Mouse (Mus musculus): Measurements from ENCODE around the gene Mrpl55. TPM values are rescaled to one million over a fixed set of nuclear protein-coding genes. Genes with fewer than 3 reads are reported as not detected.
A peak's percentile ranks its signal among the peaks of the same experiment; 100 is the strongest.

Mrpl55 gene
- polyA plus RNA-seq, 1 experiment from 2014 or later: 113 TPM

DNA sequence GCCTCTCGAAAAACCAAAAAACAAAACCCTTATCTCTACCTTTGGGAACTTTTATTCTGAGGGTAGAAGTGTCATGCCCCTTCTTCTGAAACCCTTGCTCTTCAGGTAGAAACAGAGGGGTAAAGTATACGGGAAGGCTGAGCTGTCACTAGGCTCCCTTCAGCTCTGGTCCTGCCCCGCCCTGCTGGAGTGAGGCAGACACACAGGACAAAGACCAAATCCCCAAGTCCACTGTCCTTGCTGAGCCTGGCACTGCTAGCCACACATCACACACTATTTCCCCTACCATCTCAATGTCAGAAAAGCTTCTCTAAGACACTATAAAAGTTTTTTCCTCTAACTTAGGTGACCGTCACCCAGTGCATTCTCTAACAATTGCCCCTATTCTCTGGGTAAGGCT lies 20.0 kb downstream of the Mrpl55 start:
- ATAC-seq (ENCODE audit: low FRiP score, low TSS enrichment): no peak
- no peaks in the 10 kb centered on the region for H3K9me3 ChIP-seq (ENCODE audit: control insufficient read depth, low read length)

DNA sequence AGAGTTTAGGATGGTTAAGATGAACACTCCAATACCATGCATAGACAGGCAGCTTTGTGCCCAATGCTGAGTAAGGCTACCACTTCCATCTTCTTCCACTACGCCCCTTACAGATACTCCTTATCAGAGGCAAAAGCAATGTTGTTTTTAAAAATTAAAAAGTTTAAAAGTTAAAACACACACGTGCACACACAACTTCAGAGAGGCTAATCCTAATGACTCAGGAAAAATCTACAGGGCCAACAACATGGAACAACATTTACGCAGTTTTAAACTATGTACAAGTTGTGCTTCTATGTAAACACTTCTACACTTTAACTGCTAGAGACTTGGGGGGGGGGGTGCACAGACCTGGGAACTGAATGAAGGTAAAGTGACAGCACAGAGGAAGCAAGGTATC lies 21.7 kb downstream of the Mrpl55 start:
- WGBS: 97% methylated on average over 3 of the region's 3 CpGs
- no peak overlapping the region for H3K4me2 ChIP-seq (replicated peaks; ENCODE audit: low read depth, low read length)
- no peak overlapping the region for H3K27ac ChIP-seq (ENCODE audit: low read depth, low read length)
- no peak for ATAC-seq (ENCODE audit: low FRiP score, low TSS enrichment)
- no peak overlapping the region for H3K4me3 ChIP-seq (ENCODE audit: low read length)
- H3K27me3 ChIP-seq (ENCODE audit: control insufficient read depth, insufficient read depth, low read length): no peaks in the 10 kb centered on the region
- no peak overlapping the region for H3K9ac ChIP-seq (ENCODE audit: low read depth, low read length)
- H3K36me3 ChIP-seq (ENCODE audit: control insufficient read depth, insufficient read depth, low read length): peaks cover 16% of the 10 kb centered on the region
- peaks cover 30% of the 10 kb centered on the region for H3K4me1 ChIP-seq (ENCODE audit: control insufficient read depth, insufficient read depth, low read length)
- no peaks in the 10 kb centered on the region for H3K9me3 ChIP-seq (ENCODE audit: control insufficient read depth, low read length)

More for the DNA sequence above, 20.0 kb downstream of the Mrpl55 start:
- Histone ChIP-seq H3K4me2 (replicated peaks; ENCODE audit: low read depth, low read length) (no peak overlapping the region), H3K36me3 (ENCODE audit: control insufficient read depth, insufficient read depth, low read length) (peaks cover 20% of the 10 kb centered on the region), H3K4me3 (ENCODE audit: low read length) (no peak overlapping the region), H3K27ac (ENCODE audit: low read depth, low read length) (no peak overlapping the region), H3K27me3 (ENCODE audit: control insufficient read depth, insufficient read depth, low read length) (no peaks in the 10 kb centered on the region), H3K4me1 (ENCODE audit: control insufficient read depth, insufficient read depth, low read length) (peaks cover 38% of the 10 kb centered on the region), H3K9ac (ENCODE audit: low read depth, low read length) (no peak overlapping the region)
- WGBS: 81% methylated on average over 4 of the region's 4 CpGs

DNA sequence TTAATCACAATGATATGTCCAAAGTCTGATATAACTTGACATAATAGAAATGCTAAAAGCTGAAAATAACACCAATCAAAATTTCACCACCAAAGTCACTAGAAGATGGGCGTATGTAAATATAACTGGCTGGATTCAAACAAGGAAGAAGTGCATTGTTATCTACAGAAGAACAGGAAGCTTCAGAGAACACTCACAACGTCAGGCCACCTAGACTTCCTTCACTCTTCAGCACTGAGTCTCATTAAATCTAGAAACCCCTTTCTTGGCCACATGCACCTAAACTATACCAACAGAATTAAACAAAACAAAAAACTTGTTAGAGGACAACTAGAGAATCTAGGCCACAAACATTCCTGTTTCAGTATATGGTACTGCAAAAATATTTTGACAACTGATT lies 22.2 kb downstream of the Mrpl55 start:
- H3K27me3 ChIP-seq (ENCODE audit: control insufficient read depth, insufficient read depth, low read length): no peaks in the 10 kb centered on the region
- peaks cover 29% of the 10 kb centered on the region for H3K4me1 ChIP-seq (ENCODE audit: control insufficient read depth, insufficient read depth, low read length)
- WGBS: 65% methylated on average over 2 of the region's 2 CpGs
- peaks cover 15% of the 10 kb centered on the region for H3K36me3 ChIP-seq (ENCODE audit: control insufficient read depth, insufficient read depth, low read length)
- H3K4me2 ChIP-seq (replicated peaks; ENCODE audit: low read depth, low read length): no peak overlapping the region
- H3K9ac ChIP-seq (ENCODE audit: low read depth, low read length): no peak overlapping the region
- no peaks in the 10 kb centered on the region for H3K9me3 ChIP-seq (ENCODE audit: control insufficient read depth, low read length)
- ATAC-seq (ENCODE audit: low FRiP score, low TSS enrichment): no peak
- H3K27ac ChIP-seq (ENCODE audit: low read depth, low read length): no peak overlapping the region
- no peak overlapping the region for H3K4me3 ChIP-seq (ENCODE audit: low read length)

DNA sequence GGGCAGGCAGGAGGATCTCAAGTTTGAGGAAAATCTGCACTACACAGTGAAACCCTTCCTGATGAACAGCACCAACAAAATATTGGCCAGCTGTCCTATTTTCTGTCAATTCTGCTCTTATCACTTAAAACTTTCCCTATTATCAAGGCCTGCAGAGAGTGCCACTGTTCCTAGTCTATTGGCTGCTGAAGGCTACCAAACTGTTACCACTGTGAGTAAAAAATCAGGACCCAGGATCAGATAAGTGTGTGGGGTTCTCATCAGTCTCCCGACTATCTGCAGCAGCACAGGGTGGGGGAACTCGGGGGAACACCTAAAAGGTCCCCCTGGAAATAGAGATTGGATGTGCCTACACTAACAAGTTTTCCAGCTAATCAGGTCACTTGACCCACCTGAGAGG lies 22.9 kb downstream of the Mrpl55 start:
- H3K9ac ChIP-seq (ENCODE audit: low read depth, low read length): no peak overlapping the region
- WGBS: 71% methylated on average over 2 of the region's 2 CpGs
- H3K4me1 ChIP-seq (ENCODE audit: control insufficient read depth, insufficient read depth, low read length): peaks cover 27% of the 10 kb centered on the region
- ATAC-seq (ENCODE audit: low FRiP score, low TSS enrichment): no peak
- no peaks in the 10 kb centered on the region for H3K27me3 ChIP-seq (ENCODE audit: control insufficient read depth, insufficient read depth, low read length)
- H3K9me3 ChIP-seq (ENCODE audit: control insufficient read depth, low read length): no peaks in the 10 kb centered on the region
- H3K4me2 ChIP-seq (replicated peaks; ENCODE audit: low read depth, low read length): peak overlapping the region; percentile 19; the same call in 1 of the 2 replicates
- H3K36me3 ChIP-seq (ENCODE audit: control insufficient read depth, insufficient read depth, low read length): peaks cover 12% of the 10 kb centered on the region
- H3K27ac ChIP-seq (ENCODE audit: low read depth, low read length): no peak overlapping the region
- H3K4me3 ChIP-seq (ENCODE audit: low read length): no peak overlapping the region

DNA sequence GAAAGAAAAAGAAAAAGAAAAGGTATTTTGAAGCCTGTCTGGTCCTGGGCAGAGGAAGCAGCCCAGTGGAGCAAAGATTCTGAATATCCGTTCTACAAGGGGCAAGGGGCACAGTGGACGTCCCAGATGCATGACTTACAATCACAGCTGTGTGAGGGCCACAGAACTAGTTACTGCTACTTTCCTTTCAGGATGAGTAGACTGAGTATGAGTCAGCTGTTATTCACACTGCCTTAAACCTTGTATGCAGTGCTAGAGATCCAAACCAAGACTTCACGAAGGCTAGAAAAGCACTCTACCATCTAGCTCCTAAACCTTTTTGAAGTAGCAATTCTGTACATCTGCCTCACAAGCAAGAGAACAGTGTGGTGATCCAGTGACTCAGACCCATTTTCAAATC lies 24.0 kb downstream of the Mrpl55 start:
- ATAC-seq (ENCODE audit: low FRiP score, low TSS enrichment): no peak
- 35% methylated on average over 3 of the region's 3 CpGs for WGBS
- Histone ChIP-seq H3K27ac (ENCODE audit: low read depth, low read length) (no peak overlapping the region), H3K9me3 (ENCODE audit: control insufficient read depth, low read length) (no peaks in the 10 kb centered on the region), H3K4me2 (replicated peaks; ENCODE audit: low read depth, low read length) (peak overlapping the region; percentile 88), H3K4me1 (ENCODE audit: control insufficient read depth, insufficient read depth, low read length) (peaks cover 27% of the 10 kb centered on the region), H3K36me3 (ENCODE audit: control insufficient read depth, insufficient read depth, low read length) (peaks cover 9% of the 10 kb centered on the region), H3K4me3 (ENCODE audit: low read length) (peak overlapping the region; percentile 100), H3K27me3 (ENCODE audit: control insufficient read depth, insufficient read depth, low read length) (no peaks in the 10 kb centered on the region), H3K9ac (ENCODE audit: low read depth, low read length) (peak overlapping the region; percentile 96)

DNA sequence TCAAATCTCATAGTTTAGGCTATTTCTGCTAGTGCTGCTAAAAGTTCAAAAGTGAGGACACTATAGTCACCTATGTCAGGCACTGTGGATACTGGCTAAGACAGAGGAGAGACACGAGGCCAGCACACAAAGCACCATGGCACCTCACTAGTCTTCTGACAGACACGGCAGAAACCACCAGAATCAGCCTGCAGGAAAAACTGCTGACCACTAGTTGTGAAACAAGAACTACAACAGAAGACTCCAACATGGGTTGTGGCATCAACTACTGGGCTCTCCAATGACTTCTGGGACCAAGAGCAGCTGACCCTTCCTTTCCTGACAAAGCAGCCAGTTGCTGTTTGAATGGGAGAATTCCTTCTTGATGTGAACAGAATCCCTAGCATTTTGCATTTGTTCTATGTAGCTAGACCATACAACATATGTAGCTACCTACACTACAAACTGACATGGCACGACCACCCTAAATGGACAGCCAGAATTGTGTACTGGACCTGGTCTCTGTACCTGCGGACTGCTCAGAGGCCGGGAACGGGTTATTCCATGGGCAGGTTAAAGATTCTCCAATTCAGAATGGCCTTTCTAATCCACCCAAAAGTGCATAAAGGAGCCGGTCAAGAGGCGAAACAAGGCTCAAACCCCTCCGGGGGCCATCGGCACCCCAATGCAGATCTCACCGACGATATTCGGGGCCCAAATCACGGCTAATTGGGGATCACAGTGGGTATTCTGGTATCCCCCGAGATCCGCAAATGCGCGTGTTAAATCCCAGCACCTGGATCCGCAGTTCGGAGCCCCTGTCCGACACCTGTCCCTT lies 24.7 kb downstream of the Mrpl55 start:
- Histone ChIP-seq H3K4me1 (ENCODE audit: control insufficient read depth, insufficient read depth, low read length) (peaks cover 27% of the 10 kb centered on the region), H3K36me3 (ENCODE audit: control insufficient read depth, insufficient read depth, low read length) (peaks cover 9% of the 10 kb centered on the region), H3K27ac (ENCODE audit: low read depth, low read length) (peak overlapping the region; percentile 94; the same call in 1 of the 2 replicates), H3K9ac (ENCODE audit: low read depth, low read length) (peak overlapping the region; percentile 96), H3K4me3 (ENCODE audit: low read length) (peak overlapping the region; percentile 100), H3K9me3 (ENCODE audit: control insufficient read depth, low read length) (no peaks in the 10 kb centered on the region), H3K27me3 (ENCODE audit: control insufficient read depth, insufficient read depth, low read length) (no peaks in the 10 kb centered on the region), H3K4me2 (replicated peaks; ENCODE audit: low read depth, low read length) (peak overlapping the region; percentile 88)
- WGBS: 3% methylated on average over 21 of the region's 21 CpGs
- no peak for ATAC-seq (ENCODE audit: low FRiP score, low TSS enrichment)

DNA sequence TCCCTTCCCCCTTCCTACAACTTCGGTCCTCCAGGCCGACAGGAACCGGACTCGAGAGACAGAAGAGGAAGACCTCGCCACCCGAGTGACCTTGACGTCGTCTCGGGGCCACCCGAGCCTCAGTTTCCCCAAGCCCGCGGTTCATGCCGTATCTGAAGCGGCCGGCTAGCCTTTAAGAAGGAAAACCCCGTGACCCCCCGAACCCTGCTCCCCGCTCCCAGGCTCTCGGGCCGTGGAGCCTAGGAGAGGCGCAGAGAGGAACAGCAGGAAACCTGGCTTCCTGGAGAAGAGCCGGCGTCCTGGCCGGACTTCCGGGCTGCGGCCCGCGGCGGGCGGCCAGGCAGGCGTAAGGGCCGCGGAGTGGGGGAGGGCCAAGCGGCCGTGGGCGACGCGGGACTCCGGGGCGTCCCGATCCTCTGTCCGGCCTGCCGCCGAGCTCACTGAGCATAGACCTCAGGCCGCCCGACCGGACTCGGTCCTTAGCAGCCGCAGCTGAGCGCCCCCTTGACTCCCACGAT lies 25.4 kb downstream of the Mrpl55 start:
- Histone ChIP-seq H3K4me1 (ENCODE audit: control insufficient read depth, insufficient read depth, low read length) (peaks cover 24% of the 10 kb centered on the region), H3K27ac (ENCODE audit: low read depth, low read length) (peak overlapping the region; percentile 94), H3K36me3 (ENCODE audit: control insufficient read depth, insufficient read depth, low read length) (peaks cover 9% of the 10 kb centered on the region), H3K4me2 (replicated peaks; ENCODE audit: low read depth, low read length) (peak overlapping the region; percentile 88), H3K9me3 (ENCODE audit: control insufficient read depth, low read length) (no peaks in the 10 kb centered on the region), H3K27me3 (ENCODE audit: control insufficient read depth, insufficient read depth, low read length) (no peaks in the 10 kb centered on the region), H3K4me3 (ENCODE audit: low read length) (peak overlapping the region; percentile 100), H3K9ac (ENCODE audit: low read depth, low read length) (peak overlapping the region; percentile 96)
- peak; percentile 79 for ATAC-seq (ENCODE audit: low FRiP score, low TSS enrichment)
- 2% methylated on average over 34 of the region's 51 CpGs for WGBS

DNA sequence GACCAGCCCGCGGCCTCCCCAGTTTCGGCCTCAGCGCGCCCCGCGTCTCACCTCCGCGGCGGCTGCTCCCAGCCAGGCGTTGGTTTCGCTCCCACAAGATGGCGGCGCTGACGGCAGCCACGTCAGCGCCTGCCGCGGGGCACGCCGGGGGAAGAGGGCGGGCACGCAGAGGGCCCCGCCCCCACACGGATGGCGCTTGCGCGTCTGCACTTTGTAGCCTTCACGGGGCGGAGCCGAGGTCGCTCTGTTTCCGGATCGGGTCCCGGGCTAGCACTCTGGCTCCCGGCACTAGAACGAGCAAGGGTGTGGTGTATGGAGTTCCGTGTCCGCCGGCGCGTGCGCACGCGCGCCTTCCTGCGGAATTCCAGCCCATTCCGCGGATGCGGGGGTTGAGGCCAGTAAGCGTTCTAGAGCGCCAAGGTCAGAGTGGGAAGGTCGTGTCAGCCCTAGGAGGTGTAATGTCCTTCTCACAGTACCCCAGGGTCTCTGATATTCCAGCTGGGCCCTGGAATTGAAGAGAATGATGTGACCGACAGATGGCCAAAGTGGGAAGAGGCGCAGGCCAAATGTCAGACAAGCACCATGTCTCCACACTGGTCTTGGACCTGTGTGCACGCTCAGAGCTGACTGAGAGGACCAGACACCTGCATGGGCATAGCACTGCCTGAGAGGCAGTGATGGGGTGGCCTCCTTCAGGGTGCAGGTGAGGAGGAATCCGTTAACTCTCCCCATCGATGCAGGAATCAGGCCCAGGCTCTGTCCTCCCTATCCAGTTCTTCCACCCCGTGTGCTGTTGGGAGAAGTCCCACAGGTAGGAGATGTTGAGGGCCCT lies 26.1 kb downstream of the Mrpl55 start, which contains the start of gene Arf1:
Gene Arf1 (minus strand): TSS at position 149 of the 832 bp plus-strand sequence.
- WGBS: 5% methylated on average over 57 of the region's 59 CpGs
- peaks cover 22% of the 10 kb centered on the region for H3K4me1 ChIP-seq (ENCODE audit: control insufficient read depth, insufficient read depth, low read length)
- peak within 1 kb of the TSS; percentile 88 for H3K4me2 ChIP-seq (replicated peaks; ENCODE audit: low read depth, low read length)
- no peaks in the 10 kb centered on the region for H3K9me3 ChIP-seq (ENCODE audit: control insufficient read depth, low read length)
- H3K27me3 ChIP-seq (ENCODE audit: control insufficient read depth, insufficient read depth, low read length): no peaks in the 10 kb centered on the region
- peaks cover 6% of the 10 kb centered on the region for H3K36me3 ChIP-seq (ENCODE audit: control insufficient read depth, insufficient read depth, low read length)
- peak; percentile 96 for ATAC-seq (ENCODE audit: low FRiP score, low TSS enrichment)
- H3K4me3 ChIP-seq (ENCODE audit: low read length): peak within 1 kb of the TSS; percentile 100
- H3K27ac ChIP-seq (ENCODE audit: low read depth, low read length): peak within 1 kb of the TSS; percentile 94
- peak within 1 kb of the TSS; percentile 96 for H3K9ac ChIP-seq (ENCODE audit: low read depth, low read length)
